Mouse (Mus musculus): ENCODE measurements around the gene Map3k3.
"Not testable (repeated sequence)": the region's sequence is repeated elsewhere in the genome, so short reads cannot be mapped to it uniquely, and the experiment has no call there.

The Map3k3 gene

DNA sequence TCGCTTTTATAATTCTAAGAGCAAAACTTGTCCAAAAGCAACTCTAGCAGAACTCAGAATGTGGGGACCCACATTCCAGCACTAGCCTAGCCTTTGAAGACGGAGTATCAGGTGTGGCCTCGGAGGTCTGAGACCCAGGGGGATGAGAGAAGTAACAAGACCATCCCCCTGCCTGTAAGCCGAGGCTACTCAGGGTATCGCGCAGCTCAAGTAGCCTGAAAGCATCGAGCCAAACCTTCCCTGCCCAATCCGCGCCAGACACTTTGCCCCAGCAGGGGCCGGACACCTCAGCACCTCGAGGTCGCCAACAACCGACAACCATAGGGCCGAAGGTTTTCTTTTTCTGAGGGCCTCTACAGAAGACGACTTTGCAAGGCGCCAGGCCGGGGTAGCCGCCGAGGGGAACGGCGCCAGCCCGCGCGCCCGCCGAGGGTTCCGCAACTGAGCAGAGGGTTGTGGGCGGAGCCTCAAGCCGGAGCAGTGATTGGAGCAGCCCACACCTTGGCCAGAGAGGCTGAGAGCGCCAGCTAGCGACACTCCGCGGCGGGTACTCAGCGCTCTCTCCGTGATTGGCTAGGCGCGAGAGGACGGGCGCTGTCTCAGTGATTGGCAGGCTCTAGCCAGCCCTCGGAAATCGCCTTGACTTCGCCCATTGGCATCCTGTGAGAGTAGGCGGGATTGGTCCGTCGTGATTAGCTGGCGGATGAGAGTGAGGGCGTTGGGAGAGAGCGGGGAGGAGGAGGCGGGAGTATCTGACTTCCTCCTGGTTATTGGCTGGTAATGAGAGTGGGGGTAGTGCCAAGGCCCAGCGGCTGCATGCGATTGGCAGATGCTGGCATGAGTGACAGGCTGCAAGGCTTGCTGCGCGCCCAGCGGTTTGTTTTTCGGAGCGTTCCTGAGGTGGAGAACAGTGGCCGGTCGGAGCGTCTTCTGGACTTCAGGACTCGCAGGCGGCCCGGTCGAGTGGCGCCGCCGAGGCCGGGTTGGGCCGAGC lies at the start of gene Map3k3:
Map3k3 (plus strand) TSS at position 906 of the 994 bp plus-strand sequence.
- peak; percentile 100 for DNase-seq (ENCODE audit: low read depth)

DNA sequence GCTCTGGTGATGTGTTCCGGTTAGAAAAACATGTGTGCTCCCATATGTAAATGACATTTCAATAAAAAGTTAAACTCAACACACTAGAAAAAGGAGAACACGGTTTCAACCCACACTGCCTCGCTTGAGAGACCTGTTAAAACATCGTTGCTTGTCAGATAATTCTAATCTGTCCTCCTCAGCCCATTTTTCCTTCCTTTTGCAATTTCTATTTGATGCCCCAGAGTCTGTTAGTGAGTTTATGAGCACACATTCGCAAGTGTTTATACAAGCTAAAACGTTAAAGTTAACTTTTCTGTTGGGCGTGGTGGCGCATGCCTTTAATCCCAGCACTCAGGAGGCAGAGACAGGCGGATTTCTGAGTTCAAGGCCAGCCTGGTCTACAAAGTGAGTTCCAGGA lies 49.4 kb upstream of the Map3k3 start:
- DNase-seq (ENCODE audit: low read depth), result no peak

DNA sequence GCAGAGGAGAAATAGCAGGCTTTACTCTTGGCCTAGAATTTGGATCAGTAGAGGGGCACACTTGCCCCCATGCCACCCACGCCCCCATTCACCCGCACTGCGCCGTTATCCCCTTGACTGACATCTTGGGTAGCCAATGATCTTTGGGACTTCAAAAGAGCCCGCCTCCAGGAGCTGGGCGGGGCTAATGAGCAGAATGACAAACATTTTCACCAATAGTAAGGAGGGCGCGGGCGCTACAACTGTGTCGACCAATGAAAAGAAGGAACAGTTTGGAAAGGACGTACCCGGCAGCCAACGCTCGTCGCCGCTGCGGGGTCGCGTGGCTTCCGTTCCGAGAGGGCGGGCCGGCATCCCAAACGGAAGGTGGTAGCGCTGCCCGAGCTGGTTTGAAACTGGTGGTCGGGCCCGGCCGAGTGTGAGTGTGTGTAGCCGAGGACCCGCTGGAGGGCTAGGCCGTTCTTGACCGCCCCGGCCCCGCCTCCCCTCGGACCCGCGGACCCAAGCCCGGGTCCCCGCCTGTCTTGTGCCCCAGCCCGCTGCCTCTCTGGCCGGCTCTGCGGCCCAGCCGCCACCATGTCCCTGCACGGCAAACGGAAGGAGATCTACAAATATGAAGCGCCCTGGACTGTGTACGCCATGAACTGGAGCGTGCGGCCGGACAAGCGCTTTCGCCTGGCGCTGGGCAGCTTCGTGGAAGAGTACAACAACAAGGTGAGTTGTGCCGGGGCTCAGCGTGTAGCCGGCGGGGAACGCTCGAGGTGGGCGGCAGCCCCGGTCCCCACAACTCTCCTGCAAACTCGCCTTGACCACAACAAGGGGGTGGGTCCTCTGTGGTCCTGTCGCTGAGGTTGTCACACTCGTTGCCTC lies 47.6 kb upstream of the Map3k3 start, which contains the start of gene Dcaf7:
Dcaf7 (plus strand) TSS at position 325 of the 870 bp plus-strand sequence.
- peak; percentile 88 for DNase-seq (ENCODE audit: low read depth)

DNA sequence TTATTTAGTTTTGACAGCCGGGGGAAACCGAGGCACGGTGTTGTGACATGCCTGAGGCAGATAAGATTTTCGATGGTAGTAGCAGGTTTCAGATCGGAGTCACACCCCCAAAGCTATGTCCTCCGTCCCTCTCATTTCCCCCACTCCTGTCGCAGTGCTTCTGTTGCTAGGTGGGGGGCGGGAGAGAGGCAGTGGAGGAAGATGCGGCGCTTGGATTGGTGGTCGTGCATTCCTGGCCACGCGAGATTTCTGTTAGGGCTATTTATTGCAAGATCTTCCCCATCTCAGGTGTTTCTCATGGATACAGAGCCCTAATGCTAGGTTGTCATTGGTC lies 47.0 kb upstream of the Map3k3 start:
- DNase-seq (ENCODE audit: low read depth), result no peak

DNA sequence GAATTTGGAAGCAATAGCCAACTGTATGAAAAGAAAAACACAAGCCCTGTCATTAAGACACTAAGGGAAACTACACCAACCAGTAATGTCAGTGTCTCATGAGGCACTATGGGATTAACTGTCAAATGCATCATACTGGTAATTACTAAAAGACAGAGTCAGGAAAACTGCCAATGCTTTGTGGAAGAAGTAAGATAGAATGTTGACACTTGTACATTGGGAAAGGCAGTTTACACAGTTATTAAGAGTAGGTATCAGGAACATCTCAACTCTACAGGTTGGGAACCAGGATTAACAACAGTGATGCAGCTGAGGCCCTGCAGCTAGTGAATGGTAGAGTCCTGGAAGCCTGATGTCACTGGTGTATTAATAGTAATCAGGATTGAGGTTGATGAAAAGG lies 40.1 kb upstream of the Map3k3 start:
- DNase-seq (ENCODE audit: low read depth), result no peak

DNA sequence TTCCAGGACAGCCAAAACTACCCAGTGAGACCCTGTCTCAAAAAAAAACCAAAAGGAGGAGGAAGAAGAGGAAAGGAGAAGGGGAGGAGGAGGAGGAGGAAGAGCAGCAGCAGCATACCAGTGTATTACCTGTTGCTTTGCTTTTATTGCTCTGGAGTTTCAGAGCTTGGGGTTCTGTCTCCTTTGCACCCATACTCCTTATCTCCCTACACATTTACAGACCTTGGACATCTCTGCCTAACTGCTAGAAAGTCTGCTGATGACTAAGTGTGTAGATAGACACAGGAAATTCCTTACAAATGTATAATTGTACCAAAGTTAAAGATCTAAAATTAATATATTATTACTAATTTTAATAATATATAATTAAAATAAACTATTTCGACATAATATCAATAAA lies 39.2 kb upstream of the Map3k3 start:
- DNase-seq (ENCODE audit: low read depth), result no peak

DNA sequence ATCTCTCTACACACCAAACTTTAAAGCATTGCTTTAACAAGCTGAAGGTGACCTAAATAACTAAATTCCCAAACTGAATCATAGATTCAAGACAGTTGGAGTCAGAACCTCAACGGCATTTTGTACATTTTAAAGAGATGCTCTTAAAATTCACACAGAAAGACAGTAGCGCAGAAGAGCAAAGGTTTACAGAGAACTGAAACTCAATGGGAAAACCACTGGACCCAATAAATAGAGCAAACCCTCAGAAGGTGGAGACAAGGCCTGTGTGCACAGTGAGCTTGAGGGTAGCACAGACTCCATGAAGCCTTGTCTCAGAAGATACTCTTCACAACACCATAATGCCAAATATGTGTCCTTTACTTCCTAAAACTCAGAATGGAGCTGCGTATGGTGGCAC lies 38.6 kb upstream of the Map3k3 start:
- no peak for DNase-seq (ENCODE audit: low read depth)

DNA sequence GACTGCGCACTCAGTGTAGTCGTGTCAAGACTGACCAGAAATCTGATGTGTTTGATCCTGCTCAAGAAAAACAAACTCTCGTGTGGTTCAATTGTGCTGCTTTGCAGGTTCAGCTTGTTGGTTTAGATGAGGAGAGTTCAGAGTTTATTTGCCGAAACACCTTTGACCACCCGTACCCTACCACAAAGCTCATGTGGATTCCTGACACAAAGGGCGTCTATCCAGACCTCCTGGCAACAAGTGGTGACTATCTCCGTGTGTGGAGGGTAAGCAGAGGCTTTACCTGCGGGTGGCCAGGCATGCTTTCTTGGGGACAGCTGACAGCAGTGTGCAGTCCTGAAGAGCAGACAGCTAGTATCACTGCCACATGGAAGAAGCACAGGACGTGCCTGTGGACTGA lies 37.8 kb upstream of the Map3k3 start:
- no peak for DNase-seq (ENCODE audit: low read depth)

DNA sequence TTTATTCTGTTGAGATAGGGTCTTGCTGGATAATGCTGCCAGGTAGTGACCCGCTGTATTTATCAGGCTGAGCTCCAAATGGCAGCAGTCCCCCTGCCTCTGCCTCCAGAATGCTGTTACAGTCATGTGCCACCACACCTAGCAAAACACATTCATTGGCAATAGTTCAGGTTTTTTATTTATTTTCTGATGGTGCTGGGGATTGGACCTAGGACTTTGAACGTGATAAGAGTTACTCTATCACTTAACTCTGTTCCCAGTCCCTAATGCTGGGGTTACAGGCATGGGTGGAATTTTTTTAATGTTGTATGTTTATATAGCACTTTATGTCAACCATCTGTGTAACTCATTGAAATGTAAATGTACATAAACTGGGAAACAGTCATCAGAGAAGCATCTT lies 30.5 kb upstream of the Map3k3 start:
- DNase-seq (ENCODE audit: low read depth), result no peak

DNA sequence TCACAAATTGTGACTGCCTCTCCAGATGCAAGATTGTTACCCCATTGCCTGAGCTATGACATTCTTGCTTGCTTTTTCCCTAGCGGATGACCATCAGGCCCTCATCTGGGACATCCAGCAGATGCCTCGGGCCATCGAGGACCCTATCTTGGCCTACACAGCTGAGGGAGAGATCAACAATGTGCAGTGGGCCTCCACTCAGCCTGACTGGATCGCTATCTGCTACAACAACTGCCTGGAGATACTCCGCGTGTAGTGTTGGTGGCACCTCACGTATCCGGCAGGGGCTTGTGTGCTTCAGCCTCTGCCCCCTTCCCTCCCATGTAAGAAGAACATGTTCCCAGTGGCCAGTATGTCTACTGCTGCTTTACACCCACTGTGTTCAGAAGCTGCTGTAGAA lies 29.8 kb upstream of the Map3k3 start:
- DNase-seq (ENCODE audit: low read depth), result no peak

DNA sequence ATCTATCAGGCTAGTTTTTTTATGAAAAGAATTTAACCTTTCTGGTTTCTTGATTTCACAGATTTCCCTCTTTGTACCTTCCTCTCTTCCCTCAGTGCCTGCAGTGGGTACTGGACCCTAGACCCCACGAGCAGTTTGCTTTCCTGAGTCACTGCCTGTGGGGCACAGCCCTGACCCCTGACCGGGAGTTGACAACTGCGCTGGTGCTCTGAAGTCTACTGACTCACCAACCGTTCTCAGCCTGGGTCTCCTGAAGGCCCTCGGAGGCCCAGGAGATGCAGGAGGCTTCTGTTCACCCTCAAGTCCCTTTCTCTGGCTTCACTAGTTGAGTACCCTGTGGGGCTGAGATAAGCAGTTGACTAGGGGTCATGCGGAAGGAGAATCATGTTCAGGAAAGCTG lies 29.1 kb upstream of the Map3k3 start:
- DNase-seq (ENCODE audit: low read depth), result no peak

DNA sequence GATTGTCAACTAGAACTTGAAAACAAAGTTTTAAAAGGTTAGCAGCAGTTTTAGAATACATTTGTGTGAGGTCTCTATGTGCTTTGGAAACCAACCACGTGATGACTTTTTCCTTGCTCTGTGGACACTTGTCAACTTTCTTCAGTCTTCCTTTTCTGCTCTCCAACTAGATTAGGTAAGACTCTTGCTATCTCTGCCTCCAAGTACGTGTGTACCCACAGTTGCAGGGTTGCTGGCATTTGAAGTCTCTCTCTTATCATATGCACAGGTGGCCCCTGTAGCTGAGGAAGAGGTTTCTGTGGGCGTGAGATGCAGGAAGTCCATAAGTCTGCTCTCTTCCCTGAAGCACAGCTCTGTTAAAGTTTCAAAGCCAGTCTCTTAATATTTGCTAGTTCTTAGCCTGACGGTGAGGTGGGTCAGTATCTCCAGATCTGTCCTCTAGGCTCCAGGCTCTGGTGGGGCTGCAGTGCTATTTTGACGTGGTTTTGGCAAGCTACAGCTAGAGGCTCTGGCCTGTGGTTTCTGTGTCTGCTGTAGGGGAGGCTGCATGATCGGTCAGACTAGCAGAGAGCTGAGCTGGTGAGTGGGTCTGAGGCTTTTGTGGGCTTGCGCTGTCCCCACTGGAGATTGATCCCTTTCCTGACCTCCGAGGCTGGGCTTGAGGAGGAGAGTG lies 27.5 kb upstream of the Map3k3 start:
- no peak for DNase-seq (ENCODE audit: low read depth)

DNA sequence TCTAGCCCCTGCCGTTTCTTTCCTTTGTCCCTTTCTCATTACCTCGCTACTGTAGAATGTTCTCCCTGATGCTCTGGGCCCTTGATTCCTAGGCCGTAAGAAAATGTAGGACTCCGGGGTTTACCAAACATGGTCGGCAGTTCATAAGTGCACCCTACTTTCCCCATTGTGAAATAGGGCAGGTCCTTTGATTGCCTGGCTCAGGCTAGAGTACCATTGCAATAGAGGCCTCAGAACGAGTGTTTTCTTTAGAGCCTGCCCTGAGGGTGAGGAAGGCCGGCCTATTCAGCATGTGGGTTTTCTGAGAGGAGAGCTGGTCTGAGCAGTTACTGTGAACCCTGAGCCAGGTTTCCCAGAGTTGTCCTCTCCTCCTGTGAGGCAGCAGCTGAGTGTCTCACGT lies 26.4 kb upstream of the Map3k3 start:
- no peak for DNase-seq (ENCODE audit: low read depth)

DNA sequence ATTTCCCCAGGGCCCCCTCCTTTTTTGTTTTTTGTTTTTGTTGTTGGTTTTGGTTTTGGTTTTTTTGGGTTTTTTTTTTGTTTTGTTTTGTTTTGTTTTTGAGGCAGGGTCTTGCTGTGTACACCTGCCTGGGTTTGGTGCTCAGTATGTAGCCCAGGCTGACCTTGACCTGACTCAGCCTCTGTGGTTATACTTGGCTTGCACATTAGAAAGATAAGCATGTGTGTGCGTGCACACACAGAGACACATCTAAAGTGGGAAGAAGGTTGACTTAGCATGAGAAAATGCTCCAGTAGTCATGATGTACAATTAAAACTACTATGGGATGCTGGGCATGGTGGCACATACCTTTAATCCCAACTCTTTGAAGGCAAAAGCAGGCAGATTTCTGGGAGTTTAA lies 23.9 kb upstream of the Map3k3 start:
- DNase-seq (ENCODE audit: low read depth), result no peak

DNA sequence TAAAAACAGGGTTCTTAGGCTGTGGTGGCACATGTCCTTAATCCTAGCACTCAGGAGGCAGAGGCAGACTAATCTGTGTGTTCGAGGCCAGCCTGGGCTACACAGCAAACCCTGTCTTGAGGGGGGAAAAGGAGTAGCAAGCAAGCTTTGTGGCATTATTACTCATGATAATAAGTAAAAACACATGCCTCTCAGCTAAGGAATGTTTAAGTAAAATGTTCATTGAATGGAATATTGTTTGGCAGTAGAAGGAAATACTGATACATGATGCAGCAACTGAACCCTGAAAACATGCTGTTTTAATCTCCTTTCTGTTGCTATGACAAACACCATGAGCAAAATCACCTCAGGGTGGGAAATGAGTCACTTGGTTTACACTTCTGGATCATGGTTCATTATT lies 23.1 kb upstream of the Map3k3 start:
- DNase-seq (ENCODE audit: low read depth), result no peak

DNA sequence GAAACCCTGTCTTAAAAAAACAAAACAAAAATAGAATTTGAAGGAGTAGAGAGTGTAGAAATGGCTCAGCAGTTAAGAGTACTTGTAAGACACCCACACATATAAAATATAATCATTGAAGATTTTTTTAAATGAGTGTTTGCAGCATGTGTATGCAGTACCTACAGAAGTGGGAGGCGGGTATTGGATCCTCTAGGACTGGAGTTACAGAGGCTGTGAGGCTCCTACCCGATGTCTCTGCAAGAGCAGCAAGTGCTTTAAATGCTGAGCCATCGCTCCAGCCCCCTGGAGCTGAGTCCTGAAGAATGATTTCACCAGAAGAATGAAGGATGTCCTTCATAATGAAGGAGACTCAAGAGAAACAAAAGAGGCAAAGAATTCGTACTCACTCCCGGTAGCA lies 20.7 kb upstream of the Map3k3 start:
- DNase-seq (ENCODE audit: low read depth), result no peak

DNA sequence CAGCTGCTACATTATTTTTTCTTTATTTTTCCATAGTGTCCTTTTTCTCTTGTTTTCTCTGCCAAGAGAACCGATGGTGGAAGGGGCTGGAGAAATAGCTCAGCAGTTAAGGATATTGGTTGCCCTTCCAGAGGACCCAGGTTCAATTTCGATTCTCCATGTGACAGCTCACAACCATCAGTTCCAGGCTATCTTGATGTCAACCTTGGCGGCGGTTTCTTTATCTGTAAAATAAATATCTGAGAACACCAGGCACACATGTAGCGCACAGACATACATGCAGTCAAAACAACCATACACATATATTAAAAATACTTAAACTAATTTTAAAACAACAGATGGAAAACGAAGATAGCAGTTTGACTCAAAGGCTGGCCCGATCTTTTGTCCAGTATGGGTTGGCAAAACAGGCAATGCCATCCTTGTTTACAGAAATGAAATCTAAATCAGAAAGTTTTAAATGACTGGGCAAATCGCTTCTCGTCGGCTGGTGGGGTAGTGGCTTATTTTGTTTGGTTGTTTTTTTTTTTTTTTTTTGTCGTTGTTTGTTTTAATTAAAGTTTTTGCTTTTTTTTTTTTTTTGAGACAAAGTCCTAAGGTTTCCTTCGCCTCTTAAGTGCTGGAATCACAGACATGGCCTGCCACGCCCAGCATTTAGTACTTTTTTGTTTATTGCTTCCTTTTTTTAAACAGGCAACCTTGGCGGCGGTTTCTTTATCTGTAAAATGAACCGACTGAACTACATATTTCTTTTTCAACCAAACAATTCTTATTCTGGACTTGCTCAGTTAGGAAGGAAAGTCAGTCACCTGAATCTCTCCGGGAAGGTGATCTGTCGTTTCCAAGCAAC lies 19.1 kb upstream of the Map3k3 start:
- DNase-seq (ENCODE audit: low read depth), result no peak

DNA sequence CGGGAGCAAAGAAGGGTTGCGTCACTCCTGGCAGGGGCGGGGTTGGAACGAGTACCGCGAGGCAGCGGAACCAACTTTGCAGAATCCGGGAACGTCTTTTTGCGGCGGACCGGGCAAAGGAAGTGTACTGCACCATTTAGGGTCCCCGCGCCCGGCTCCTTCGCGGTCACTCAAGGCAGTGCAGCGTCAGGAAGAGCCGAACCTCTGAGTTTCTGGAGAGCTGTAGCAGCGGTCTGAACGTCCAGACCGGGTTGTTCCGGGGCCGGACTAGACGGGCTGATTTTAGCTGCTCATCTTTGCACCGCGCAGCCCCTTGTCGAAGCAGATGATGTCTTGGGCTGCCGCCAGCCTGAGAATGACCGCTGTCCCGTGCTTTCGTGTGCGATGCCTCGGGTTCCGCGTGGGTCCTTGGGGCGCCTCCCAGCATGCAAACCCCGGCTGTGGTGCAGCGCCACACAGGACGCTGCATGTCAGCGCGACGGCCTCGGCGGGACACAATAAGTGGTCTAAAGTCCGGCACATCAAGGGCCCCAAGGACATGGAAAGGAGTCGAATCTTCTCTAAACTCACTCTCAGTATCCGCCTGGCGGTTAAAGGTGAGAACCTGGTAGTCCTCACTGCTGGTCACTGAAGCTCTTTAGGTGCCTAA lies 18.4 kb upstream of the Map3k3 start, which contains the start of gene Taco1:
Taco1 (plus strand) TSS at position 139 of the 649 bp plus-strand sequence.
- peak; percentile 90 for DNase-seq (ENCODE audit: low read depth)

DNA sequence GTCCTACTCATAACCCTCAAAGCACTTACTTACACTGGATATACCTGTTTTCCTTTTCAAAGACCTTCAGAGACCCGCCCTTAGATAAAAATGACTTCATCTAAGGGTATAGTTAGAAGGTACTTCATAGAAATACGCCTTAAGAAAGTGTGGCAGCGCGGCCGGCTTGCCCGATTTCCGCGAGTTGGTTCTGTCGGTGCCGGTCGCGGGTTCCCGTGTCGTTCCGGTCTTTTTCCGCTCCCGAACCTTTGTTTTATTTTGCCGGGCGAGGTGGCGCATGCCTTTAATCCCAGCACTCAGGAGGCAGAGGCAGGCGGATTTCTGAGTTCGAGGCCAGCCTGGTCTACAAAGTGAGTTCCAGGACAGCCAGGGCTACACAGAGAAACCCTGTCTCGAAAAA lies 17.8 kb upstream of the Map3k3 start:
- not testable (repeated sequence) for DNase-seq (ENCODE audit: low read depth)

DNA sequence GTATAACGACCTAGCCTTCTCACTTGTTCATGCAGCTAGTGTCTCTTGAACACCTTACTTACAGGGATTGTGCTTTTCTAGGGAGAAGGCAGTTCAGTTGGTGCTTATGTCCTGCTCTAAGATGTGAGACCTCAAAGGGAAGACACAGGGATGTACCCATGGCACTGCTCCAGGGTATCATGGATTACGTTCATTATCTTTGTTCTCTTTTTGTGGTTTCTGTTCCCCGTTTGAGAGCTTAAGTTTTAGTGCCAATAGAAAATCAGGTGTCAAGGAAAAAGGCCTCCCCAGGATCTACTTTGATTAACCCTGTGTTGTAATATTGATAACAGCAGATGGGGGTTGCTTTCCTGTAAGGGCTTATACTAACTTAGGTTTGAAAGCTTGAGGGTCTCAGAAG lies 10.6 kb upstream of the Map3k3 start:
- DNase-seq (ENCODE audit: low read depth), result no peak

DNA sequence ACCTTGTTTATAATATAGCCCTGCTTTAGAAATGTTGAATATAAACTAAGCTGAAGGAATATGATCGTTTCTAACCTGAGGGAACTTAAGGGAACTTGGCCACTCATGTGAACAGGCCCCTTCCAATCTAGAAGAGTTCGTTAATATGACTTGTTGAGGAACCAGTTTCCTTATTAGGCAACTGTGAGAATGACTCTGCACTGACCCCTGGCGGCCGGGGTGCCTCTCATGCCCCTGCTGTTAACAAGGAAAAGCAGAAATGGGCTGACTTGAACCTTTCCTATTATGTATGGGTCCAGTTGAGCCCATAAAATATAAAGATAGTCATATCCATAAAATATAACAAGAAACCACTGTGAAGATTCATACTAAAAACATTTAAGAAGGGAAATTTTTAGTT lies 8.1 kb upstream of the Map3k3 start:
- DNase-seq (ENCODE audit: low read depth), result no peak
